Mouse (Mus musculus): ENCODE results near the gene Pex3. TPM values are rescaled to one million over a fixed set of nuclear protein-coding genes. Genes with fewer than 3 reads are reported as not detected.

Gene Pex3
- polyA plus RNA-seq, 1 experiment from 2014 or later = 9.5 TPM

- Histone ChIP-seq H3K27me3 (ENCODE audit: control insufficient read depth, insufficient read depth, low read depth, low read length) (peaks cover 35% of the 10 kb centered on the region), H3K4me2 (ENCODE audit: low read depth, low read length) (peak overlapping the region; percentile 74)
- 26% methylated on average over 7 of the region's 7 CpGs for WGBS (ENCODE audit: insufficient replicate concordance)
These were observed 77.8 kb downstream of the Pex3 start for GRCm38 (mm10) chr10:13475121-13475520.

GRCm38 (mm10) chr10:13474568-13474955 is 78.4 kb downstream of the Pex3 start:
- peak overlapping the region; percentile 63 for H3K4me3 ChIP-seq (ENCODE audit: low read depth, low read length)
- H3K36me3 ChIP-seq (ENCODE audit: control insufficient read depth, insufficient read depth) = no peaks in the 10 kb centered on the region
- whole genome bisulfite sequencing (ENCODE audit: insufficient replicate concordance) = 3% methylated on average over 10 of the region's 10 CpGs
- H3K9me3 ChIP-seq (replicated peaks; ENCODE audit: control insufficient read depth, low read length) = no peaks in the 10 kb centered on the region
- no peak overlapping the region for H3K27ac ChIP-seq (ENCODE audit: low read length)
- H3K27me3 ChIP-seq (ENCODE audit: control insufficient read depth, insufficient read depth, low read depth, low read length) = peaks cover 35% of the 10 kb centered on the region
- no peak for ATAC-seq (ENCODE audit: low read depth)
- H3K4me2 ChIP-seq (ENCODE audit: low read depth, low read length) = peak overlapping the region; percentile 74
- H3K4me1 ChIP-seq (ENCODE audit: control insufficient read depth, low read depth, low read length) = no peaks in the 10 kb centered on the region; the same call in 1 of the 2 replicates
- peak overlapping the region; percentile 47 for H3K9ac ChIP-seq (ENCODE audit: low read depth, low read length)

More at GRCm38 (mm10) chr10:13475121-13475520, 77.8 kb downstream of the Pex3 start:
- no peak for ATAC-seq (ENCODE audit: low read depth)
- Histone ChIP-seq H3K9ac (ENCODE audit: low read depth, low read length) (no peak overlapping the region), H3K9me3 (replicated peaks; ENCODE audit: control insufficient read depth, low read length) (no peaks in the 10 kb centered on the region), H3K4me3 (ENCODE audit: low read depth, low read length) (no peak overlapping the region), H3K4me1 (ENCODE audit: control insufficient read depth, low read depth, low read length) (no peaks in the 10 kb centered on the region; the same call in 1 of the 2 replicates), H3K27ac (ENCODE audit: low read length) (no peak overlapping the region), H3K36me3 (ENCODE audit: control insufficient read depth, insufficient read depth) (no peaks in the 10 kb centered on the region)

Other genes starting within 250 kb of the Pex3 start
- 3.4 and 3.5 TPM in 2 replicates for gene Phactr2, start 78.7 kb downstream of the Pex3 start, polyA plus RNA-seq (2015; fragmentation: Nextera tagmentation; extraction: Ambion mirVana)
- gene Fuca2, start 53.6 kb downstream of the Pex3 start, polyA plus RNA-seq (2015; fragmentation: Nextera tagmentation; extraction: Ambion mirVana) = 47.7 and 53.7 TPM in 2 replicates
- 1.7 and 1.8 TPM in 2 replicates for gene Adat2, start 248 bp downstream of the Pex3 start, polyA plus RNA-seq (2015; fragmentation: Nextera tagmentation; extraction: Ambion mirVana)

Measured in liver, embryonic 16.5 days (tissue).